Mouse (Mus musculus): ENCODE data around the gene Cdca3.

GRCm38 (mm10) chr6:124829799-124830700 is 703 bp downstream of the Cdca3 start:
- TF ChIP-seq HCFC1 (IDR thresholded peaks at IDR 0.05; ENCODE audit: borderline replicate concordance, insufficient read depth, low read length) (no peak), MAFK (IDR thresholded peaks at IDR 0.05; ENCODE audit: insufficient read depth, low read depth, low read length) (no peak)

All from ES-E14 (cell line).